Mouse (Mus musculus) stomach, postnatal 0 days (tissue): ENCODE data around the gene Arid1b.

Source experiments
- CTCF ChIP-seq: IDR thresholded peaks from 2 replicates; pipeline ENCODE4 v1.5.1; 2016; ENCODE audit warnings: antibody characterized with exemption, low read depth, mild to moderate bottlenecking, moderate library complexity
- EP300 ChIP-seq: optimal IDR thresholded peaks from 2 replicates; pipeline ENCODE3; 2016; ENCODE audit warnings: antibody characterized with exemption

- TF ChIP-seq CTCF, result peak; percentile 61
- TF ChIP-seq EP300, result no peak
Measured at GRCm38 (mm10) chr17:5316489-5316888, 322.4 kb downstream of the Arid1b start.
